Mouse (Mus musculus) adrenal gland (tissue): Measurements from ENCODE around the gene Ear1.
"Not testable (repeated sequence)": the region's sequence is repeated elsewhere in the genome, so short reads cannot be mapped to it uniquely, and the experiment has no call there.

Experiments used
- intact Hi-C: fragments of 180-260 bp; cut with DNase I; formaldehyde crosslinking; loops from one replicate; pipeline ENCODE4 v1.15.1; 2025

The Ear1 gene

DNA sequence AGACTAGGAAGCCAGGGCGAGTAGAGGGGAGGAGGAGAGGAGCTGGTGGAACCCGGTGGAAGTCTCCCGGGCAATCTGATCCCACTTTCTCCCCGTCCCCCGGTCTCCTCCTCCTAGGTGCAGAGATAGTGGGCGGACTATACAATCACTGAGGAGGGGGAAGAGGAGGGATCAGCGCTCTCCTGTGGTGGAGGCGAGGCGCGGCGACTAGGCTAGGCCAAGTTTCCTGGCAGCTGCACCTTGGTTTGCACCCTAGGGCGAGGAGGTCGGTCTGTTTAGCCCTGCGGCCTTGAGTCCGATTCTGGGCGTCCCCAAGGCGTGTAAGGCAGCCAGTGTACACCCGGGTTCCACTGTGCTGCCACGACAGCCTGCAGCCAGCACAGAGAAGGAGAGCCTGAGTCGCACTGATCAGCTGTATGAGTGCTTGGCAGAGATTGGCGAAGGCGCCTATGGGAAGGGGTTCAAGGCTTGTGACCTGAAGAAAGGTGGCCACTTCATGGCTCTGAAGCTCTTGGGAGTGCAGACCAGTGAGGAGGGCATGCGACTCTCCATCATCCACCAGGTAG lies 78.3 kb downstream of the Ear1 start:
- intact Hi-C loops = not testable (repeated sequence)

DNA sequence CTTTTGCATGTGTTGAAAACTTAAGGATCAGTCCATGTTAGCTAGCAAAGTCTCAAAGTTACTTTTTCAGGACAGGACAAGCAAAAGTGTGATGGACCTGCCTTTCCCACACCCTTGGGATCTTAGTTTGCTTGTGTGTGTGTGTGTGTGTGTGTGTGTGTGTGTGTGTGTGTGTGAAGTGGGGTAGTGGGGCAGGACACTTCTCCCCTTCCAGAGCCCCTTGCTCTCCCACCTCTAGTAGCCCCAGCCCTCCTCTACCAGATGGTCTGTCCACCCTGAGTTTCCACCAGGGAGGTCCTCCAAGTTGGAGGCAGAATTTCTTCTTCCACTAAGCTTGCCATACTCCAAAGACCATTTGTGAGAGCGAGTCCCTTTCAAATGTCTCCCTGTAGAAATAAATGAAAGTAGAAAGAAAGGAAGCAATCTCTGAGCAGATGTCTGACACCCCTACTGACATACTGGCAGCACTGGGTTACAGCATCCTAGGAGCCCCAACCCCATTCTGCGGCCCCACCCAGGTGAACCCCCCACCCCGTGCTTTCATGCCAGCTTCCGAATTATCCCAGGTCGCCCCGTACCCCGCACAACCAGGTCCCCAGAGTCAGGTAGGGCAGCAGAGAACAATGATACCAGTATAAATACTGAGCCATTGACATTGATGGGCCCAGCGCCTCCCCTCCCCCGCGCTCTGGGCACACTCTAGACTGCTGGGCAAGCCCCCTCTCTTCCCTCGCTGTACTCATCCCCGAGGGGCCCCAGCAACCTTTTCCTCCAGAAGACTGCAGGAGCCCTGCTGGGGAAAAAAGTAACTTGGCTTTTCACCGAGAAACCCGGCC lies 79.0 kb downstream of the Ear1 start:
- intact Hi-C loops = no loop called here

DNA sequence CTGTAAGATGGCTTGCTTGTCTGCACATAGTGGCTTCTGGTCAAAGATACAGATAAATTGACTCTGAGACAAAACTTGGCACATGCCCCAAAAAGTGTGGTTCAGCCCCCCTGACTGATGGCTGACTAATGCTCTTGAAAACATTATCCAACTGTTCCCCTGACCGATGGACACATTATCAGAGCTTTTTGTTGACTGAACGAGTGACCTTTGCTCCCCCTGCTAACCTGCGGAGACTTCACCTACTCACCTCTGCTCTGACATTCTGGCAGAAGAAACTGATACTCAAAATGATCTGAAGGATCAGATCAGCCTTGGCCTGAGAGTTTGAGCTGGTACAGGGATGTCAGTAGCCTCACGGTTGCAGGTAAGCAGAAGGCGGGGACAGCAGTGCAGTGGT lies 81.5 kb downstream of the Ear1 start:
- intact Hi-C loops = not testable (repeated sequence)

DNA sequence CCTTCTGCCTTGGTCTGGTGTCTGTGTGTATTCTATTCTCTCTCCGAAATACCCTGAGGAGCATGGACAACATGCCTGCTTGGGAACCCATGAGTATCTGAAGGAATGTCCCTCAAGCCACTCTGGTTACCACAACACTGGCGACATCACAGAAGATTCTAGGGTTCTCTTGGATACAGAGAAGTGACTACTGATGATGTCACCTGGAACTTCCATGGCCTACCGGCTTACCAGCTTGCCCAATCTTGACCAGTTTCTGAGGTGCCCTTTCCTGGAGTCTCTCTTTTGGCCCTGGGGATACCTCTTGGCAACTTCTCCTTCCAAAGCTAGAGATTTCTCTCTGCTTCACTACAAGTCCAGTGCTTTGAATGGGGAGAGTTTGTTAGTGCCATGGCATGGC lies 90.7 kb downstream of the Ear1 start, which contains the start of gene Gm8180:
Gene Gm8180, minus strand, starts transcription at position 101 of the 400 bp plus-strand sequence.
- intact Hi-C loops = not testable (repeated sequence)
